Mouse (Mus musculus) MEL (cell line): ENCODE measurements around the gene Myo1g. TPM values are rescaled to one million over a fixed set of nuclear protein-coding genes. Genes with fewer than 3 reads are reported as not detected.

Source experiments
- DNase-seq: peaks from one replicate; pipeline ENCODE4 v3.0.0; 2011; ENCODE audit warnings: low read depth, low spot score
- H3K27ac ChIP-seq: 2 replicates; pipeline ENCODE4 v1.5.1; 2012; ENCODE audit warnings: low read depth, mild to moderate bottlenecking, control low read depth, low read length, moderate library complexity; ENCODE audit not compliant: control insufficient read depth
- H3K27me3 ChIP-seq, 2 experiments: fragments of 150-350 bp in 1 of 2; sonication (generic) in 1 of 2; 2 replicates each; pipeline ENCODE4 v1.6.1; 2012; ENCODE audit warnings: low read length in 2 of 2, mild to moderate bottlenecking in 2 of 2, improper control_type of control experiment in 1 of 2, moderate library complexity in 1 of 2; ENCODE audit not compliant: insufficient read depth in 2 of 2, control insufficient read depth in 1 of 2
- H3K36me3 ChIP-seq, 2 experiments: 2 replicates each; pipeline ENCODE4 v1.6.1; 2012 to 2014; ENCODE audit warnings: low read length in 2 of 2, improper control_type of control experiment in 1 of 2, inconsistent platforms in 1 of 2, mild to moderate bottlenecking in 1 of 2; ENCODE audit not compliant: insufficient read depth in 2 of 2, control insufficient read depth in 1 of 2
- H3K4me1 ChIP-seq, 2 experiments: fragments of 150-350 bp in 1 of 2; sonication (generic) in 1 of 2; 2 replicates each; pipeline ENCODE4 v1.6.1; 2012; ENCODE audit warnings: low read length in 2 of 2, improper control_type of control experiment in 1 of 2, mild to moderate bottlenecking in 1 of 2; ENCODE audit not compliant: insufficient read depth in 2 of 2, control insufficient read depth in 1 of 2
- H3K4me3 ChIP-seq, 2 experiments: fragments of 150-350 bp in 1 of 2; sonication (generic) in 1 of 2; 2 replicates each; pipeline ENCODE4 v1.5.1; 2012; ENCODE audit warnings: low read depth in 2 of 2, low read length in 2 of 2, mild to moderate bottlenecking in 2 of 2, moderate library complexity in 2 of 2, control low read depth in 1 of 2, improper control_type of control experiment in 1 of 2; ENCODE audit not compliant: control insufficient read depth in 1 of 2, insufficient read depth in 1 of 2
- H3K79me2 ChIP-seq: 2 replicates; pipeline ENCODE4 v1.6.1; 2012; ENCODE audit warnings: mild to moderate bottlenecking, low read length, moderate library complexity; ENCODE audit not compliant: control insufficient read depth, poor library complexity, insufficient read depth
- H3K9ac ChIP-seq: 2 replicates; pipeline ENCODE4 v1.6.1; 2012; ENCODE audit warnings: low read depth, mild to moderate bottlenecking, control low read depth, low read length, moderate library complexity; ENCODE audit not compliant: control insufficient read depth, poor library complexity, severe bottlenecking
- H3K9me3 ChIP-seq: fragments of 150-350 bp; sonication (generic); replicated peaks from 2 replicates; pipeline ENCODE4 v1.6.1; 2012; ENCODE audit warnings: mild to moderate bottlenecking, low read length, improper control_type of control experiment, moderate library complexity; ENCODE audit not compliant: insufficient read depth
- CHD1 ChIP-seq: IDR thresholded peaks from 2 replicates; pipeline ENCODE4 v1.6.1; 2012; ENCODE audit warnings: low read depth, mild to moderate bottlenecking, inconsistent platforms, low read length, improper control_type of control experiment
- CHD2 ChIP-seq: IDR thresholded peaks from 2 replicates; pipeline ENCODE4 v1.6.1; 2011; ENCODE audit warnings: low read length, improper control_type of control experiment
- CTCF ChIP-seq, 3 experiments: IDR thresholded peaks in 2 of 3; conservative IDR thresholded peaks in 1 of 3; 2 replicates each; pipeline ENCODE4 v1.5.1; 2011 to 2012; ENCODE audit warnings: low read length in 3 of 3, low read depth in 2 of 3, mild to moderate bottlenecking in 2 of 3, improper control_type of control experiment in 1 of 3, inconsistent platforms in 1 of 3, mixed read lengths in 1 of 3, moderate library complexity in 1 of 3; ENCODE audit not compliant: control insufficient read depth in 1 of 3, insufficient read depth in 1 of 3, poor library complexity in 1 of 3, severe bottlenecking in 1 of 3
- E2F4 ChIP-seq: IDR thresholded peaks from 2 replicates; pipeline ENCODE4 v1.6.1; 2011; ENCODE audit warnings: low read depth, low read length, improper control_type of control experiment, borderline replicate concordance
- EP300 ChIP-seq, 2 experiments: IDR thresholded peaks; 2 replicates each; pipeline ENCODE4 v1.6.1; 2011; ENCODE audit warnings: improper control_type of control experiment in 2 of 2, low read length in 2 of 2, low read depth in 1 of 2, mild to moderate bottlenecking in 1 of 2
- ETS1 ChIP-seq: IDR thresholded peaks from 2 replicates; pipeline ENCODE4 v1.6.1; 2012; ENCODE audit warnings: low read depth, mild to moderate bottlenecking, inconsistent platforms, low read length, improper control_type of control experiment, moderate library complexity
- GABPA ChIP-seq: IDR thresholded peaks from 2 replicates; pipeline ENCODE4 v1.6.1; 2012; ENCODE audit warnings: low read depth, mild to moderate bottlenecking, inconsistent platforms, low read length, improper control_type of control experiment, moderate library complexity
- JUND ChIP-seq: IDR thresholded peaks from 2 replicates; pipeline ENCODE4 v1.6.1; 2011; ENCODE audit warnings: low read depth, mild to moderate bottlenecking, improper control_type of control experiment, low read length
- KAT2A ChIP-seq: conservative IDR thresholded peaks from 2 replicates; pipeline ENCODE4 v1.6.1; 2012; ENCODE audit warnings: low read depth, low read length, improper control_type of control experiment, inconsistent platforms
- MAFK ChIP-seq: IDR thresholded peaks from 2 replicates; pipeline ENCODE4 v1.6.1; 2011; ENCODE audit warnings: low read depth, mild to moderate bottlenecking, low read length, improper control_type of control experiment, borderline replicate concordance
- MAX ChIP-seq: IDR thresholded peaks from 2 replicates; pipeline ENCODE4 v1.6.1; 2011; ENCODE audit warnings: low read length, improper control_type of control experiment
- MAZ ChIP-seq: IDR thresholded peaks from 2 replicates; pipeline ENCODE4 v1.6.1; 2012; ENCODE audit warnings: low read depth, mild to moderate bottlenecking, inconsistent platforms, low read length, improper control_type of control experiment
- MXI1 ChIP-seq: IDR thresholded peaks from 2 replicates; pipeline ENCODE4 v1.6.1; 2011; ENCODE audit warnings: mild to moderate bottlenecking, low read depth, low read length, improper control_type of control experiment
- MYB ChIP-seq: IDR thresholded peaks from 2 replicates; pipeline ENCODE4 v1.6.1; 2011; ENCODE audit warnings: mild to moderate bottlenecking, low read depth, low read length, improper control_type of control experiment
- NELFE ChIP-seq: IDR thresholded peaks from 2 replicates; pipeline ENCODE4 v1.6.1; 2011; ENCODE audit warnings: low read depth, low read length, improper control_type of control experiment
- NRF1 ChIP-seq: IDR thresholded peaks from 2 replicates; pipeline ENCODE4 v1.6.1; 2014; ENCODE audit warnings: low read depth, mild to moderate bottlenecking, inconsistent platforms, low read length, improper control_type of control experiment, moderate library complexity; ENCODE audit not compliant: poor library complexity, insufficient read depth, severe bottlenecking
- POLR2A ChIP-seq, 2 experiments: IDR thresholded peaks; 2 replicates each; pipeline ENCODE4 v1.6.1; 2011 to 2012; ENCODE audit warnings: low read length in 2 of 2, mild to moderate bottlenecking in 2 of 2, control low read depth in 1 of 2, improper control_type of control experiment in 1 of 2, low read depth in 1 of 2, moderate library complexity in 1 of 2; ENCODE audit not compliant: control insufficient read depth in 1 of 2, insufficient read depth in 1 of 2, poor library complexity in 1 of 2
- POLR2AphosphoS2 ChIP-seq: IDR thresholded peaks from 2 replicates; pipeline ENCODE4 v1.6.1; 2011; ENCODE audit warnings: low read length, improper control_type of control experiment
- RAD21 ChIP-seq: IDR thresholded peaks from 2 replicates; pipeline ENCODE4 v1.6.1; 2011; ENCODE audit warnings: mild to moderate bottlenecking, low read depth, low read length, improper control_type of control experiment
- RCOR1 ChIP-seq: IDR thresholded peaks from 2 replicates; pipeline ENCODE4 v1.6.1; 2012; ENCODE audit warnings: low read depth, mild to moderate bottlenecking, inconsistent platforms, low read length, improper control_type of control experiment
- SIN3A ChIP-seq: IDR thresholded peaks from 2 replicates; pipeline ENCODE4 v1.6.1; 2012; ENCODE audit warnings: low read length, improper control_type of control experiment, inconsistent platforms
- SMC3 ChIP-seq: IDR thresholded peaks from 2 replicates; pipeline ENCODE4 v1.6.1; 2011; ENCODE audit warnings: low read depth, low read length, improper control_type of control experiment
- TAL1 ChIP-seq: IDR thresholded peaks from 2 replicates; pipeline ENCODE4 v1.6.1; 2012; ENCODE audit warnings: mild to moderate bottlenecking, inconsistent platforms, low read length, moderate library complexity, mixed read lengths
- TBP ChIP-seq: IDR thresholded peaks from 2 replicates; pipeline ENCODE4 v1.8.0; 2011; ENCODE audit warnings: low read depth, low read length, improper control_type of control experiment
- TCF12 ChIP-seq: IDR thresholded peaks from 2 replicates; pipeline ENCODE4 v1.6.1; 2014; ENCODE audit warnings: low read depth, mild to moderate bottlenecking, inconsistent platforms, low read length, improper control_type of control experiment, moderate library complexity
- UBTF ChIP-seq: IDR thresholded peaks from 2 replicates; pipeline ENCODE4 v1.6.1; 2012; ENCODE audit warnings: low read depth, mild to moderate bottlenecking, inconsistent platforms, low read length, improper control_type of control experiment, moderate library complexity, borderline replicate concordance; ENCODE audit not compliant: insufficient read depth
- USF2 ChIP-seq, 2 experiments: IDR thresholded peaks; 2 replicates each; pipeline ENCODE4 v1.6.1; 2011 to 2012; ENCODE audit warnings: improper control_type of control experiment in 2 of 2, low read length in 2 of 2, borderline replicate concordance in 1 of 2, inconsistent platforms in 1 of 2, low read depth in 1 of 2, mild to moderate bottlenecking in 1 of 2; ENCODE audit not compliant: insufficient read depth in 1 of 2
- ZC3H11A ChIP-seq: IDR thresholded peaks from 2 replicates; pipeline ENCODE4 v1.6.1; 2012; ENCODE audit warnings: low read depth, mild to moderate bottlenecking, inconsistent platforms, low read length, improper control_type of control experiment
- ZKSCAN1 ChIP-seq: IDR thresholded peaks from 2 replicates; pipeline ENCODE4 v1.6.1; 2012; ENCODE audit warnings: low read depth, mild to moderate bottlenecking, inconsistent platforms, low read length, improper control_type of control experiment, moderate library complexity
- polyA plus RNA-seq, 2 experiments: library from polyadenylated mRNA; stranded (reverse) in 1 of 2; unstranded in 1 of 2; fragments of >175 nt in 1 of 2; fragments of >200 nt in 1 of 2; gene quantifications; 2 replicates each; pipeline versions ENCODE4 v1.2.1 to v1.2.4; 2012; ENCODE audit warnings: low replicate concordance in 2 of 2, low read depth in 1 of 2; ENCODE audit not compliant: insufficient read length in 2 of 2, insufficient read depth in 1 of 2, missing spikeins in 1 of 2
- total RNA-seq: library from RNA; depleted of rRNA; stranded (reverse); fragments of 300-350 nt; gene quantifications from 2 replicates; pipeline ENCODE4 v1.2.3, GENCODE M21; 2012

Myo1g gene
- total and polyA plus RNA-seq, 3 experiments, result 19.4 to 33.3 TPM; not detected in 1

DNA sequence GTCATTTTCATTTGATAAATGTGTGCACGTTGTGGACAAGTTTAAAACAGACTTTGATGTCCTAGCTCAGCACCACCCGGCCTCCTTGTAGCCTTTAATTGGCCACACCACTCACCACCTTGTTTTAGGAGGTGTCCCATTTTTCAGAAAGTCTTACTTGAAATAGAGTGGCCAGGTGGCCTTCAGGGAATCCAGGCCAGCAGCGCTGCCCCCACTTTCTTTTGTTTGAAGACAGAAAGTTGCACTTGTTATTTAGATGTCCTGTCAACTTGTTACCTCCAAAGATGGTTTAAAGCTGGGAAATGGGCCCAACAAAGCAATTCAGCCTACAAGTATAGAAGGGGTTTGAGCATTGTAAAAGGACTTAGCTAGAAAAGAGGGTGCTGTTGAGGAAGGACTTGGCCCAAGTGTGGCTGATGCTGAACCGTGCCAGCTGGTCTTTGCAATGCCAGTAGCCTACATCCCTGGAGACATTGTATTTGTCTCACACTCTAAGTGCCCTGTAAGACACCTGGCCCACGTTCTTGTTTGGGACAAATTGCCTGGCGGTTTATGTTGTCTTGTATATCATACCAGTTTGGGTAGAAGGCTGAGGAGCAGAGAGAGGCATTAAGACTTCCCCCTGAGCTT, 27.0 kb upstream of the Myo1g start:
- Histone ChIP-seq H3K79me2 (peaks cover 49% of the 10 kb centered on the region), H3K9ac (peak overlapping the region; percentile 97), H3K4me1 (peaks cover 3 to 10% of the 10 kb centered on the region in 2 experiments; a peak in 1 of 4 replicates)
- TF ChIP-seq POLR2AphosphoS2, result 0 out of 2 replicates have a peak, but pooled peaks have one; percentile 0
- no peak for TF ChIP-seq NELFE
- TF ChIP-seq, all 39 proteins: peak for 1
- Histone ChIP-seq H3K36me3 (peaks cover 6 to 21% of the 10 kb centered on the region in 2 experiments), H3K9me3 (no peaks in the 10 kb centered on the region), H3K4me3 (peak overlapping the region; percentile 93 to 97), H3K27me3 (no peaks in the 10 kb centered on the region), H3K27ac (peak overlapping the region; percentile 94)
- DNase-seq, result peak; percentile 60

DNA sequence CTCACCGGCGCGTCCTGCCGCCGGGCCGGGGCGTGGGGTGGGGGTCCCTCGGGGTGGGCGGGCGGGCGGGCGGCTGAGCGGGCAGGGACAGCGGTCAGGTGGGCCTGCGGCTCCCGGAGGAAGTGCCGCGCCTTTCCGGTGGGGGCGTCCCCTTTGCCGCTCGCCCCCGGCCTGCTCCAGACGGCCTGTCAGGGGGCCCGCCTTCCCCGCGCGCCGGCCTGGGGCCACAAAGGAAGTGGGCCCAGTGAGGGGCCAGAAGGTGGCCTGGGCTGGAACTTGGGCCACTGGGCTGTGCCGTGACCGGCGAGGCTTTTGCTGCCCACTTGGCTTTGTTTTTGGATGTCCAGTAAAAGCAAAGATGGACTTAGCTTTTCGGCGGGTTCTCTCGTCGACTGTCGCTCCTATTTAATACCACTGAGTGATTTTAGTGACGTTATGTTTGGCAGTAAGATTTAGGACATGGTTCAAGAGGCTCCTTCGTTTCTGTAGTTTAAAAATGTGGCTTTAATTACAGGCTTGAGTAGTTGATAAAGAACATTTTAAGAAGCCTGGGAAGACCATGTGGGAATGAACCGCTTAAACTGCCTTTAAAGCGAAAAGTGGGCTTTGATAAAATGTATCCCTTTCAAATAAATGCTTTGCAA, 26.4 kb upstream of the Myo1g start:
- Histone ChIP-seq H3K4me1 (peaks cover 3 to 10% of the 10 kb centered on the region in 2 experiments; a peak in 1 of 4 replicates), H3K27me3 (no peaks in the 10 kb centered on the region), H3K27ac (peak overlapping the region; percentile 94), H3K9me3 (no peaks in the 10 kb centered on the region), H3K4me3 (peak overlapping the region; percentile 93 to 97), H3K79me2 (peaks cover 45% of the 10 kb centered on the region), H3K36me3 (peaks cover 3 to 21% of the 10 kb centered on the region in 2 experiments; a peak in 3 of 4 replicates), H3K9ac (peak overlapping the region; percentile 97)
- peak; percentile 88 for DNase-seq
- TF ChIP-seq USF2 (IDR thresholded peaks at IDR 0.05; ENCODE audit: borderline replicate concordance in 1 of 2, insufficient read depth in 1 of 2, low read depth in 1 of 2, low read length in 2 of 2) (no peak), TBP (0 out of 2 replicates have a peak, but pooled peaks have one; percentile 42), RAD21 (no peak), MAZ (no peak; the same call in 1 of the 2 replicates), KAT2A (no peak; the same call in 1 of the 2 replicates), TAL1 (no peak), MAX (peak; percentile 57; the same call in 1 of the 2 replicates), MAFK (no peak; the same call in 1 of the 2 replicates), NRF1 (no peak), NELFE (peak; percentile 45; the same call in 1 of the 2 replicates), POLR2A (IDR thresholded peaks at IDR 0.05; ENCODE audit: control insufficient read depth in 1 of 2, insufficient read depth in 1 of 2, low read depth in 1 of 2, low read length in 2 of 2, poor library complexity in 1 of 2) (peak in 1 of 2 experiments; percentile 62; a peak in 1 of 4 replicates), MYB (no peak), ETS1 (peak; percentile 51; the same call in 1 of the 2 replicates), RCOR1 (no peak), TCF12 (no peak), UBTF (peak; percentile 65; the same call in 1 of the 2 replicates), ZC3H11A (no peak), ZKSCAN1 (no peak), SIN3A (peak; percentile 72), CTCF (IDR thresholded peaks at IDR 0.05 in 2 of 3, conservative IDR thresholded peaks at IDR 0.05 in 1 of 3; ENCODE audit: control insufficient read depth in 1 of 3, insufficient read depth in 1 of 3, low read depth in 2 of 3, low read length in 3 of 3, poor library complexity in 1 of 3, severe bottlenecking in 1 of 3) (no peak), E2F4 (no peak), EP300 (IDR thresholded peaks at IDR 0.05; ENCODE audit: low read depth in 1 of 2, low read length in 2 of 2) (no peak), POLR2AphosphoS2 (no peak), CHD1 (peak; percentile 89), JUND (peak; percentile 26; the same call in 1 of the 2 replicates), CHD2 (no peak), MXI1 (peak; percentile 49), GABPA (no peak), SMC3 (no peak)
